Mouse (Mus musculus): Measurements from ENCODE around the gene Lamc1. TPM values are rescaled to one million over a fixed set of nuclear protein-coding genes. Genes with fewer than 3 reads are reported as not detected.
"Not testable (repeated sequence)": the region's sequence is repeated elsewhere in the genome, so short reads cannot be mapped to it uniquely, and the experiment has no call there.

The Lamc1 gene
- total RNA-seq, 1 experiment from 2014 or later = 3.6 TPM

GRCm38 (mm10) chr1:153307509-153308178 is 24.9 kb downstream of the Lamc1 start:
- no peak for ATAC-seq (replicated peaks; ENCODE audit: low read depth, poor library complexity, severe bottlenecking)

GRCm38 (mm10) chr1:153305728-153306127 is 26.9 kb downstream of the Lamc1 start:
- ATAC-seq (replicated peaks; ENCODE audit: low read depth, poor library complexity, severe bottlenecking) = not testable (repeated sequence)

- not testable (repeated sequence) for ATAC-seq (replicated peaks; ENCODE audit: low read depth, poor library complexity, severe bottlenecking)
Measured at GRCm38 (mm10) chr1:153305249-153305648, 27.3 kb downstream of the Lamc1 start.

- ATAC-seq (replicated peaks; ENCODE audit: low read depth, poor library complexity, severe bottlenecking) = peak; percentile 98
Measured at GRCm38 (mm10) chr1:153299436-153299835, 33.1 kb downstream of the Lamc1 start.

- ATAC-seq (replicated peaks; ENCODE audit: low read depth, poor library complexity, severe bottlenecking) = not testable (repeated sequence)
Measured at GRCm38 (mm10) chr1:153297774-153298363, 34.7 kb downstream of the Lamc1 start.

- ATAC-seq (replicated peaks; ENCODE audit: low read depth, poor library complexity, severe bottlenecking) = no peak
Measured at GRCm38 (mm10) chr1:153296035-153296434, 36.6 kb downstream of the Lamc1 start.

GRCm38 (mm10) chr1:153292892-153293291 is 39.7 kb downstream of the Lamc1 start:
- ATAC-seq (replicated peaks; ENCODE audit: low read depth, poor library complexity, severe bottlenecking) = no peak

- ATAC-seq (replicated peaks; ENCODE audit: low read depth, poor library complexity, severe bottlenecking) = no peak
Measured at GRCm38 (mm10) chr1:153292202-153292601, 40.4 kb downstream of the Lamc1 start.

- no peak for ATAC-seq (replicated peaks; ENCODE audit: low read depth, poor library complexity, severe bottlenecking)
Measured at GRCm38 (mm10) chr1:153291416-153291815, 41.2 kb downstream of the Lamc1 start.

GRCm38 (mm10) chr1:153288010-153288409 is 44.6 kb downstream of the Lamc1 start:
- ATAC-seq (replicated peaks; ENCODE audit: low read depth, poor library complexity, severe bottlenecking) = peak; percentile 56

GRCm38 (mm10) chr1:153287443-153287842 is 45.1 kb downstream of the Lamc1 start:
- no peak for ATAC-seq (replicated peaks; ENCODE audit: low read depth, poor library complexity, severe bottlenecking)

GRCm38 (mm10) chr1:153286216-153286615 is 46.4 kb downstream of the Lamc1 start:
- no peak for ATAC-seq (replicated peaks; ENCODE audit: low read depth, poor library complexity, severe bottlenecking)

GRCm38 (mm10) chr1:153285188-153285587 is 47.4 kb downstream of the Lamc1 start:
- ATAC-seq (replicated peaks; ENCODE audit: low read depth, poor library complexity, severe bottlenecking) = no peak

- ATAC-seq (replicated peaks; ENCODE audit: low read depth, poor library complexity, severe bottlenecking) = no peak
Measured at GRCm38 (mm10) chr1:153282342-153282975, 50.1 kb downstream of the Lamc1 start.

- ATAC-seq (replicated peaks; ENCODE audit: low read depth, poor library complexity, severe bottlenecking) = no peak
Measured at GRCm38 (mm10) chr1:153281483-153281882, 51.1 kb downstream of the Lamc1 start.

- ATAC-seq (replicated peaks; ENCODE audit: low read depth, poor library complexity, severe bottlenecking) = no peak
Measured at GRCm38 (mm10) chr1:153280411-153280810, 52.2 kb downstream of the Lamc1 start.

GRCm38 (mm10) chr1:153278028-153278613 is 54.5 kb downstream of the Lamc1 start:
- ATAC-seq (replicated peaks; ENCODE audit: low read depth, poor library complexity, severe bottlenecking) = no peak

- ATAC-seq (replicated peaks; ENCODE audit: low read depth, poor library complexity, severe bottlenecking) = no peak
Measured at GRCm38 (mm10) chr1:153275466-153275865, 57.1 kb downstream of the Lamc1 start.

GRCm38 (mm10) chr1:153274611-153275010 is 58.0 kb downstream of the Lamc1 start:
- no peak for ATAC-seq (replicated peaks; ENCODE audit: low read depth, poor library complexity, severe bottlenecking)

- 0 out of 2 replicates have a peak, but pooled peaks have one; percentile 50 for ATAC-seq (replicated peaks; ENCODE audit: low read depth, poor library complexity, severe bottlenecking)
Measured at GRCm38 (mm10) chr1:153273657-153274056, 58.9 kb downstream of the Lamc1 start.

- no peak for ATAC-seq (replicated peaks; ENCODE audit: low read depth, poor library complexity, severe bottlenecking)
Measured at GRCm38 (mm10) chr1:153270827-153271226, 61.8 kb downstream of the Lamc1 start.
